Mouse (Mus musculus) adrenal gland (tissue): ENCODE measurements around the gene Mitf.

Experiments used
- intact Hi-C: fragments of 180-260 bp; cut with DNase I; formaldehyde crosslinking; loops from one replicate; pipeline ENCODE4 v1.15.1; 2025
- long read RNA-seq, 2 experiments: library from polyadenylated mRNA; unstranded; transcript quantifications; one replicate each; pipeline ENCODE4 v2.0.0; 2020; ENCODE audit warnings: borderline replicate concordance in 1 of 2; ENCODE audit not compliant: insufficient replicate concordance in 1 of 2

The Mitf gene
- long read RNA-seq, experiment 1, partial matches to known transcripts: 1 of 5 reads
- long read RNA-seq, experiment 1, other reads (novel, unspliced or antisense): 4 of 5 reads
- long read RNA-seq, experiment 2, partial matches to known transcripts: 1 of 1 reads
- long read RNA-seq, experiment 2, other reads (novel, unspliced or antisense): 0 of 1 reads

- intact Hi-C loops: loop anchor here (5.0 kb wide), 2 partner anchors 50 to 195 kb away; no protein-coding TSS in a partner anchor
Observed at GRCm38 (mm10) chr6:97806781-97807743, at the start of gene Mitf. Gene Mitf (plus strand): TSS chr6:97807052.

- intact Hi-C loops: no loop called here
Observed at GRCm38 (mm10) chr6:97757361-97757760, 49.5 kb upstream of the Mitf start.

- intact Hi-C loops: no loop called here
Observed at GRCm38 (mm10) chr6:97758884-97759283, 48.0 kb upstream of the Mitf start.

- intact Hi-C loops: no loop called here
Observed at GRCm38 (mm10) chr6:97759301-97759700, 47.6 kb upstream of the Mitf start.

GRCm38 (mm10) chr6:97761326-97761725 is 45.5 kb upstream of the Mitf start:
- intact Hi-C loops: loop anchor here (2.0 to 5.0 kb wide), 2 partner anchors 96 to 241 kb away; no protein-coding TSS in a partner anchor

- intact Hi-C loops: loop anchor here (5.0 kb wide), 1 partner anchor 93 kb away; no protein-coding TSS in a partner anchor
Observed at GRCm38 (mm10) chr6:97763970-97764369, 42.9 kb upstream of the Mitf start.

GRCm38 (mm10) chr6:97767836-97768235 is 39.0 kb upstream of the Mitf start:
- intact Hi-C loops: no loop called here

GRCm38 (mm10) chr6:97769549-97769948 is 37.3 kb upstream of the Mitf start:
- intact Hi-C loops: no loop called here

GRCm38 (mm10) chr6:97781316-97781715 is 25.5 kb upstream of the Mitf start:
- intact Hi-C loops: no loop called here

- intact Hi-C loops: no loop called here
Observed at GRCm38 (mm10) chr6:97782291-97782690, 24.6 kb upstream of the Mitf start.

GRCm38 (mm10) chr6:97786871-97787270 is 20.0 kb upstream of the Mitf start:
- intact Hi-C loops: no loop called here

GRCm38 (mm10) chr6:97788361-97788974 is 18.4 kb upstream of the Mitf start:
- intact Hi-C loops: no loop called here

GRCm38 (mm10) chr6:97789700-97790099 is 17.2 kb upstream of the Mitf start:
- intact Hi-C loops: no loop called here

GRCm38 (mm10) chr6:97792104-97792503 is 14.7 kb upstream of the Mitf start:
- intact Hi-C loops: no loop called here

- intact Hi-C loops: no loop called here
Observed at GRCm38 (mm10) chr6:97795175-97795574, 11.7 kb upstream of the Mitf start.

- intact Hi-C loops: no loop called here
Observed at GRCm38 (mm10) chr6:97800615-97801014, 6.2 kb upstream of the Mitf start.

GRCm38 (mm10) chr6:97806051-97806450 is 801 bp upstream of the Mitf start:
- intact Hi-C loops: loop anchor here (5.0 kb wide), 2 partner anchors 51 to 196 kb away; no protein-coding TSS in a partner anchor

- intact Hi-C loops: no loop called here
Observed at GRCm38 (mm10) chr6:97814191-97814590, 7.3 kb downstream of the Mitf start.

GRCm38 (mm10) chr6:97815723-97816122 is 8.9 kb downstream of the Mitf start:
- intact Hi-C loops: no loop called here

GRCm38 (mm10) chr6:97816806-97817205 is 10.0 kb downstream of the Mitf start:
- intact Hi-C loops: no loop called here

GRCm38 (mm10) chr6:97818128-97818527 is 11.3 kb downstream of the Mitf start:
- intact Hi-C loops: no loop called here

GRCm38 (mm10) chr6:97818948-97819347 is 12.1 kb downstream of the Mitf start:
- intact Hi-C loops: no loop called here
